Mouse (Mus musculus) erythroid progenitor cell, adult 5-6 weeks (primary cell): ENCODE results near the gene Dgkh. TPM values are rescaled to one million over a fixed set of nuclear protein-coding genes. Genes with fewer than 3 reads are reported as not detected.

Experiments used
- ATAC-seq: replicated peaks from 2 replicates; pipeline ENCODE4 v1.8.0; 2016; ENCODE audit warnings: moderate number of reproducible peaks, mild to moderate bottlenecking, moderate TSS enrichment, inconsistent platforms; ENCODE audit not compliant: poor library complexity, low FRiP score, severe bottlenecking
- total RNA-seq, 2 experiments: library from RNA; stranded (forward) in 1 of 2; stranded (reverse) in 1 of 2; fragments of 150-400 nt in 1 of 2; fragments of 186-747, 209-891 nt in 1 of 2; gene quantifications; 2 replicates each; pipeline versions ENCODE4 v1.2.3 to v1.2.4; 2015 to 2017; ENCODE audit warnings: low replicate concordance in 2 of 2

Dgkh gene
- total RNA-seq, 2 experiments from 2014 or later = 0.84 to 3.6 TPM

DNA sequence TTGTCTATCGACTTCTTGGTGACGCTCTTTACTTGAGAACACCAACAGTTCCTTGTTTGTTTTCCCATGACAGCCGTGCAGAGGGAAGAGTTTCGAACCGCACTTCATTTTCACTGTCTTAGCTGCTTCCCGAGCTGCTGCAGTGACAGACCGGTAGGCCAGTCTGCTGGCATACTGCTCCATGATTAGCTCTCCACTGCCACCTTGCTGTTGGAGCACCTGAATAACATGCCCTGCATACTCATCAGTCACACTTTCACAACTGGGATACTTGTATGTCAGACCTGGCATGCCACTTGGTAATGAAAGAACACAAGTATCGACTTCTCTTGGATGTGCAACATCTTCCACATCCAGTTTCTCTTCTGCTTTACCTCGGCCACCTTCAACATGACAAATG lies 221.9 kb downstream of the Dgkh start:
- ATAC-seq = no peak

DNA sequence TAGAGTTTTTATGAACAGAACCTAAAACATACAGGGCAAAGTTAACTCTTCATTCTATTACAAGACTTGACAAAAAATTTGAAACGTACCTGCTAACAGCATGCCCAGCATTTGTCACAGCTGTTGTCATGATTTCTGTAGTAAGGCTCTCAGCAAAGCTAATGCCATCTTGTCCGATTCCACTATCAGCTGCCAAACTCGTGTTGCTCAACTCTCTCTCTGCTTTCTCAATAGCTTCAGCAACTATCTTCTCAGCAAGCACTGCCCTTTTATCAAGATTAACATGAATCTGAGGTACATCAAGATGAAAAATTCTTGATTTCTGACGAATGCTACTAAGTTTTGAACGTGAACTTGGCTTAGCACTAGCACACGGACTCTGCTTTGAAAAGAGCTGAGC lies 222.8 kb downstream of the Dgkh start:
- ATAC-seq = no peak

Other genes with a start within 250 kb of the Dgkh start
- 15.5 and 36.4 TPM in 2 replicates for gene Akap11, start 196.0 kb downstream of the Dgkh start, total RNA-seq (2015; ENCODE audit: low replicate concordance)
- 35.6 and 38.9 TPM in 2 replicates for gene Akap11, start 196.0 kb downstream of the Dgkh start, total RNA-seq (2017; ENCODE audit: low replicate concordance)
- 5.0 and 6.5 TPM in 2 replicates for gene Vwa8, start 116.3 kb upstream of the Dgkh start, total RNA-seq (2015; ENCODE audit: low replicate concordance)
- gene Vwa8, start 116.3 kb upstream of the Dgkh start, total RNA-seq (2017; ENCODE audit: low replicate concordance) = 2.3 and 2.7 TPM in 2 replicates